In the genomic region with DNA sequence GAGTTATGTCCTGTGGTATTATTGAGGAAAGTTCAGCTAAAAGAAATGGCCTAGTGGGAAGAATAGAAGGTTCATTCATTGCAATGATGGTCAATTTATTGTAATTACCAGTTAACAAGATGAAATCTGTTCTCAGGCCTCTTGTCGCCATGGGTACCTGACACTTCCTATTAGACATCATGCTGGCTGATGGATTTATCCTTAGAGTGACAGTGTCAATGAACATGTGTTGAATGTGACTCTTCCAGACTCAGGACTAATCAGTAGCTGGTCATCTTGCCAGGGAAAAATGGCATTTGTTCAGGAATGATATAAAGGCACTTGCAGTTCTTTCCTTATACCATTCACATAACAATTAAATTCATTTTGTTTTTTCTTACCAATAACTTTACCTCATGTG, we compare ENCODE assay signal across 22 mouse cellular contexts.
DNase-seq lines count a peak whose midpoint lies in the region; ATAC-seq and TF ChIP-seq lines count a peak whose summit lies in the region.
"Had no signal": no experiment of that assay in that cellular context is flagged by ENCODE, and none has a peak within 500 bp of the region (broad histone marks: within the 10 kb centered on the region; RNA-seq: fewer than 3 reads in every experiment).

No protein-coding gene starts in this region.

- H3K4me3 ChIP-seq in forebrain, embryonic 14.5 days (ENCODE audit: low read depth, low read length) = no peak overlapping the region
- no peak overlapping the region for H3K4me3 ChIP-seq in forebrain, embryonic 15.5 days
- H3K4me3 ChIP-seq in midbrain, postnatal 0 days (ENCODE audit: low read depth, low read length) = no peak overlapping the region
- H3K4me3 ChIP-seq in midbrain, embryonic 13.5 days (replicated peaks) = no peak overlapping the region
- H3K4me3 ChIP-seq: embryonic facial prominence, embryonic 15.5 days; erythroblast, embryonic 14.5 days; forebrain, embryonic 10.5 days; heart, embryonic 10.5 days had no signal

- H3K36me3 ChIP-seq in forebrain, embryonic 14.5 days (ENCODE audit: control insufficient read depth, insufficient read depth, low read length) = no peaks in the 10 kb centered on the region
- H3K36me3 ChIP-seq in forebrain, embryonic 15.5 days = no peaks in the 10 kb centered on the region
- H3K36me3 ChIP-seq in midbrain, postnatal 0 days (ENCODE audit: insufficient read depth, low read length) = no peaks in the 10 kb centered on the region
- H3K36me3 ChIP-seq in midbrain, embryonic 13.5 days = no peaks in the 10 kb centered on the region
- H3K36me3 ChIP-seq: embryonic facial prominence, embryonic 15.5 days; forebrain, embryonic 10.5 days; heart, embryonic 10.5 days had no signal

- H3K4me2 ChIP-seq in forebrain, embryonic 14.5 days (ENCODE audit: low read length) = no peak overlapping the region
- H3K4me2 ChIP-seq in forebrain, embryonic 15.5 days (replicated peaks) = no peak overlapping the region
- H3K4me2 ChIP-seq in midbrain, postnatal 0 days (ENCODE audit: low read depth, low read length, poor library complexity, severe bottlenecking) = no peak overlapping the region
- no peak overlapping the region for H3K4me2 ChIP-seq in midbrain, embryonic 13.5 days (replicated peaks)
- H3K4me2 ChIP-seq: embryonic facial prominence, embryonic 15.5 days had no signal

- WGBS in forebrain, embryonic 14.5 days = 36% methylated on average over 1 of the region's 1 CpGs
- WGBS in forebrain, embryonic 15.5 days = 34% methylated on average over 1 of the region's 1 CpGs
- WGBS in midbrain, postnatal 0 days = 62% methylated on average over 1 of the region's 1 CpGs
- 51% methylated on average over 1 of the region's 1 CpGs for WGBS in midbrain, embryonic 13.5 days

- no peak for ATAC-seq in forebrain, embryonic 14.5 days
- no peak for ATAC-seq in forebrain, embryonic 15.5 days (replicated peaks)
- ATAC-seq in midbrain, postnatal 0 days (ENCODE audit: low FRiP score) = no peak
- no peak for ATAC-seq in midbrain, embryonic 13.5 days
- ATAC-seq: hindbrain, embryonic 16.5 days had no signal

- peak; percentile 7 for DNase-seq in embryo, embryonic 10.5 days (ENCODE audit: low spot score)
- no peak for DNase-seq in embryo, embryonic 9.5 days (ENCODE audit: extremely low spot score)
- peak; percentile 6 for DNase-seq in forebrain, embryonic 14.5 days (ENCODE audit: low spot score)
- peak; percentile 67 for DNase-seq in midbrain, postnatal 0 days (ENCODE audit: low spot score)
- DNase-seq in retina, postnatal 7 days (ENCODE audit: low read depth, low spot score) = peak; percentile 16
- no peak for DNase-seq in heart, postnatal 25 days (ENCODE audit: low spot score)
- DNase-seq: adrenal gland, adult 2 months; adrenal gland, postnatal 36 days; cerebellum, adult 11-12 months; cerebellum, adult 9-10 months; gastrocnemius, postnatal 10 days; heart, adult 18-20 months; heart, postnatal 10 days; kidney, adult 11 months had no signal

- no peak overlapping the region for H3K27ac ChIP-seq in forebrain, embryonic 14.5 days (ENCODE audit: low read depth, low read length)
- no peak overlapping the region for H3K27ac ChIP-seq in forebrain, embryonic 15.5 days (replicated peaks)
- H3K27ac ChIP-seq in midbrain, postnatal 0 days (ENCODE audit: low read depth, low read length) = no peak overlapping the region
- H3K27ac ChIP-seq in midbrain, embryonic 13.5 days = no peak overlapping the region
- H3K27ac ChIP-seq: embryonic facial prominence, embryonic 15.5 days; forebrain, embryonic 10.5 days; heart, embryonic 10.5 days had no signal

- TF ChIP-seq CTCF in midbrain, postnatal 0 days (IDR thresholded peaks at IDR 0.05) = no peak

- H3K4me1 ChIP-seq in forebrain, embryonic 14.5 days (ENCODE audit: control insufficient read depth, insufficient read depth, low read length) = no peaks in the 10 kb centered on the region
- no peaks in the 10 kb centered on the region for H3K4me1 ChIP-seq in forebrain, embryonic 15.5 days
- H3K4me1 ChIP-seq in midbrain, postnatal 0 days (ENCODE audit: insufficient read depth, low read length) = no peaks in the 10 kb centered on the region
- H3K4me1 ChIP-seq in midbrain, embryonic 13.5 days (replicated peaks) = no peaks in the 10 kb centered on the region
- H3K4me1 ChIP-seq: embryonic facial prominence, embryonic 15.5 days; heart, embryonic 10.5 days had no signal

- H3K27me3 ChIP-seq in forebrain, embryonic 14.5 days (replicated peaks; ENCODE audit: control insufficient read depth, insufficient read depth, low read length) = no peaks in the 10 kb centered on the region
- no peaks in the 10 kb centered on the region for H3K27me3 ChIP-seq in forebrain, embryonic 15.5 days
- H3K27me3 ChIP-seq in midbrain, postnatal 0 days (ENCODE audit: insufficient read depth, low read length) = no peaks in the 10 kb centered on the region
- no peaks in the 10 kb centered on the region for H3K27me3 ChIP-seq in midbrain, embryonic 13.5 days
- H3K27me3 ChIP-seq: CH12.LX; embryonic facial prominence, embryonic 15.5 days had no signal

- no peak overlapping the region for H3K9ac ChIP-seq in forebrain, embryonic 14.5 days (ENCODE audit: low read length)
- H3K9ac ChIP-seq in forebrain, embryonic 15.5 days (replicated peaks) = no peak overlapping the region
- H3K9ac ChIP-seq in midbrain, postnatal 0 days (replicated peaks; ENCODE audit: low read length, poor library complexity, severe bottlenecking) = no peak overlapping the region
- no peak overlapping the region for H3K9ac ChIP-seq in midbrain, embryonic 13.5 days (replicated peaks)
- H3K9ac ChIP-seq: embryonic facial prominence, embryonic 15.5 days had no signal

- intact Hi-C loops in heart, postnatal 25 days (cut with DNase I) = no loop called here

- no peaks in the 10 kb centered on the region for H3K9me3 ChIP-seq in forebrain, embryonic 14.5 days (replicated peaks; ENCODE audit: control insufficient read depth, low read length)
- H3K9me3 ChIP-seq in forebrain, embryonic 15.5 days = no peaks in the 10 kb centered on the region
- H3K9me3 ChIP-seq in midbrain, postnatal 0 days (ENCODE audit: low read length) = no peaks in the 10 kb centered on the region
- no peaks in the 10 kb centered on the region for H3K9me3 ChIP-seq in midbrain, embryonic 13.5 days
- H3K9me3 ChIP-seq: embryonic facial prominence, embryonic 15.5 days; forebrain, embryonic 10.5 days; heart, embryonic 10.5 days had no signal

Comparison
In these comparisons a context has a peak if more than half of its experiments do, and no peak if none do; other contexts are left out.
1. DNase-seq: peak in embryo, embryonic 10.5 days (single experiment), forebrain, embryonic 14.5 days (single experiment), midbrain, postnatal 0 days (single experiment) and retina, postnatal 7 days (single experiment); none in embryo, embryonic 9.5 days (single experiment) and heart, postnatal 25 days (single experiment).